Mouse (Mus musculus): Measurements from ENCODE around the gene Carhsp1.

Carhsp1 gene

GRCm38 (mm10) chr16:8638131-8638530, 33.8 kb downstream of the Carhsp1 start:
- DNase-seq (ENCODE audit: low spot score), result no peak

DNA sequence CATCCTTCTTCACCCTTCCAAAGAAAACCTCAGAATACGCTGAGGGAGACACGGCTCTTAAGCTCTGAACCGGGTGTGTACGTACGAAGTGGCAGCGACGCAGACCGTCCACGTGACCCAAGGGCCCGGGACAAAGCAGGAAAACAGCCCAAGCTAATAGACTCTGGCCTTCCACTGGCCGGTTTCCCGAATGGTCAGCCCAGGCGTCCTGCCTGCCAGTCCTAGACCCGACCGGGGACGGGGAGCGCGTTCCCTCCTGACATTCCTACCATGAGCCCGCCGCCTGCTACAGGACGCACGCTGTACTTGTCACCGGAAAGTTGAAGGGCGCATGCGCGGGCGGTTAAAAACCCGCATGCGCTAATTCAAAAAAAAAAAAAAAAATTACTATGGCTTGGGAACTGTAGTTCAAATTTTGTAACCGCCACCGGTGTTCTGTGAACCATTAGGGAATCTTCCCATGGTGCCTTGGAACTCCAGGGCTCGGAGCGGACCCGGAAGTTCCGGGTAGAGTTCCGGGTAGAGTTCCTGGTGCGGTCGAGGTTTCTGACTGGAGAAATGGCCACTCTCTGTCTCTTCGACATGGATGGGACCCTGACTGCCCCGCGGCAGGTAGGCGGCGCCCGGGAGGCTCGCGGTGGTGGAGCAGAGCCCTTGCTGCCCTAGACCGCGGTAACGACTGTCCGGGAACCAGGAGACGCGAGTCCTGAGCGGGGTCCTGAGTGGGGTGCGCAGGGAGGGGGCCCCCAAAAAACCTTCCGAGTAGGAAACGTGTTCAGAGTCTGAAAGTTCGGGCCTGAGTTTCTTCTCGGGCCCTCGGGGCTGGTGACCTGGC, 34.5 kb downstream of the Carhsp1 start, which contains the start of the genes Pmm2 and Tmem186:
Gene Pmm2, plus strand, starts transcription at position 458 of the 835 bp plus-strand sequence.
Gene Tmem186, minus strand, starts transcription at position 496 of the 835 bp plus-strand sequence.
- DNase-seq (ENCODE audit: low spot score), result peak; percentile 77

- DNase-seq (ENCODE audit: low spot score), result no peak
Observed at GRCm38 (mm10) chr16:8636867-8637216, 35.1 kb downstream of the Carhsp1 start.

GRCm38 (mm10) chr16:8631428-8631827, 40.5 kb downstream of the Carhsp1 start:
- no peak for DNase-seq (ENCODE audit: low spot score)

DNA sequence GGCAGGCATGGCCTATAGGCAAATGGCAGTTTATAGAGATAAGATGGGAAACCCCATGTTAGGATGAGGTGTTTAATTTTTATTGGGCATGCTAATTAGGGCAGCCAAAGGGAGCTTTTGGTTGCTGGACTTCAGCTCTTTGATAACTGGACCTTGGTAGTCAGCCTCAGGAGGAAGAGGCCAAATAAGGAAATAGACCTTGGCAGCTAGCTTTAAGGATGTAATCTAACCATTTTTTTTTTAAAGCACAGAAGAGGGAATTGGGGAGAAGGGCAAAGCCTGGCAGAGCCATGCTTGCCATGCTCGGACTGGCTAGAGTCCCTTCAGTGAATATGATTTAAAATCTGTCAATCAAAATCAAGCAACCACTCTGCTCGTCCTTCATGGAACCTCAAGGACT, 41.5 kb downstream of the Carhsp1 start:
- peak; percentile 24 for DNase-seq (ENCODE audit: low spot score)

GRCm38 (mm10) chr16:8620315-8621115, 51.4 kb downstream of the Carhsp1 start:
- DNase-seq (ENCODE audit: low spot score), result no peak

DNA sequence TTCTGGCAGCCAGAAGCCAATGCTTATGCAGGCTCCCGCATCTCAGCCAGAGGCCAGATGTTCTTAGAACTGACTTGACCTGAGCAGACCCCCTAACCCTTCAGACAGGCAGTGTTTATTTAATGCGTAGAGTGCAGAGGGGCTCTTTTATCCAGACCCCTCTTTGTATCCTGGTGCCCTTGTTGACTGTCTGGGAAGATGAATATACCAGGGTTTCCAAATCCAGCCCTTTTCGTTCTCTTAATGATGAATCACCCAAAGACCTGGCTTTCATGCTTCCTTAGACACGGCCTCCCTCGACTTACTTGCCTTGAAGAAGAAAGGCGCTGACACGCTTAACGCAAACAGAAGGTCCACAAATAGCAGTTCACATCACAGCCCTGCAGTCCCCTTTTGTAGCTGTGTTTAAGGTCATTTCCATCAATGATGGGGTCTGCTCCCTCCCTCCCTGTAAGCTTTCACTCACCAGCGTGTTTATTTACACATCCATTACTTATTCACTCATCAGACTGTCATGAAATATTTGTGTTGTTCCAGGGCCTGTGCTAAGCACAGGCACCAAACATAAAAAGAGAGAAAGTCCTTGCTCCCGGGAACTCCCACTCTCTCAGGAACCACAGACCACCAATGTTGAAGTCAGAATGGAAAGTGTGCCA, 52.2 kb downstream of the Carhsp1 start:
- DNase-seq (ENCODE audit: low spot score), result no peak

DNA sequence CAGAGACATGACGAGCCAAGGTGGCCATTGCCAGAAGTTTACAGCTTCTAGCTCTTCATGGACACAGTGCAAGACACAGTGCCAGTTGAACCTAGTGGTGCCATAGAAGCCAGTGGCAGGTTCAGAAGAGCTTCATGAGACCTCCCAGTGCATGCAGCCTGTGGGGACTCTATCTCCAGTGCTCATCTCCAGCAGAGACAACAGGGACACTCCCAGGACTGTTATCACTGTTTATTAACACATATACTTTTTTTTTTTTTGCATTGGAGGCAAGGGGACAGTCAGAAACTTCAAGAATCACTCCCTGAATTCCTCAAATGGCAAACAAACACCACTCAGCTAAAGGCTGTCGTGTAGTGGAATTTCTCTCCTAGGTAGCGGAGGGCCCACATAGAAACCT, 58.5 kb downstream of the Carhsp1 start:
- no peak for DNase-seq (ENCODE audit: low spot score)

GRCm38 (mm10) chr16:8613039-8613438, 58.9 kb downstream of the Carhsp1 start:
- no peak for DNase-seq (ENCODE audit: low spot score)

GRCm38 (mm10) chr16:8612214-8613005, 59.5 kb downstream of the Carhsp1 start:
- DNase-seq (ENCODE audit: low spot score), result no peak

GRCm38 (mm10) chr16:8610397-8610796, 61.6 kb downstream of the Carhsp1 start:
- no peak for DNase-seq (ENCODE audit: low spot score)

Measured in ovary, adult 18-20 months (tissue).